Mouse (Mus musculus) layer of hippocampus, adult 11-12 months (tissue): Measurements from ENCODE around the gene Chrna9.

Experiments used
- DNase-seq: peaks from one replicate; pipeline ENCODE4 v3.0.0; 2022; ENCODE audit warnings: low spot score

Gene Chrna9

GRCm38 (mm10) chr5:65934783-65935182 is at the start of gene Chrna9:
Chrna9 (plus strand) TSS chr5:65934921.
- DNase-seq = no peak

GRCm38 (mm10) chr5:65885699-65886443 is 48.9 kb upstream of the Chrna9 start:
- no peak for DNase-seq

- no peak for DNase-seq
These were observed 46.6 kb upstream of the Chrna9 start for GRCm38 (mm10) chr5:65888102-65888501.

GRCm38 (mm10) chr5:65888998-65889397 is 45.7 kb upstream of the Chrna9 start:
- DNase-seq = no peak

- DNase-seq = no peak
These were observed 43.4 kb upstream of the Chrna9 start for GRCm38 (mm10) chr5:65891251-65891826.

GRCm38 (mm10) chr5:65895121-65895692 is 39.5 kb upstream of the Chrna9 start:
- no peak for DNase-seq

- no peak for DNase-seq
These were observed 39.0 kb upstream of the Chrna9 start for GRCm38 (mm10) chr5:65895764-65896163.

- no peak for DNase-seq
These were observed 37.0 kb upstream of the Chrna9 start for GRCm38 (mm10) chr5:65897731-65898130.

GRCm38 (mm10) chr5:65898683-65899082 is 36.0 kb upstream of the Chrna9 start:
- DNase-seq = no peak

GRCm38 (mm10) chr5:65900113-65900512 is 34.6 kb upstream of the Chrna9 start:
- no peak for DNase-seq

- no peak for DNase-seq
These were observed 33.9 kb upstream of the Chrna9 start for GRCm38 (mm10) chr5:65900862-65901265.

GRCm38 (mm10) chr5:65901868-65902418 is 32.8 kb upstream of the Chrna9 start:
- no peak for DNase-seq

- DNase-seq = no peak
These were observed 31.9 kb upstream of the Chrna9 start for GRCm38 (mm10) chr5:65902811-65903210.

GRCm38 (mm10) chr5:65904476-65904875 is 30.2 kb upstream of the Chrna9 start:
- DNase-seq = no peak

GRCm38 (mm10) chr5:65908751-65909150 is 26.0 kb upstream of the Chrna9 start:
- DNase-seq = no peak

GRCm38 (mm10) chr5:65909321-65909720 is 25.4 kb upstream of the Chrna9 start:
- DNase-seq = no peak

- DNase-seq = no peak
These were observed 24.3 kb upstream of the Chrna9 start for GRCm38 (mm10) chr5:65910398-65910797.

- no peak for DNase-seq
These were observed 23.0 kb upstream of the Chrna9 start for GRCm38 (mm10) chr5:65911676-65912075.

GRCm38 (mm10) chr5:65912201-65912600 is 22.5 kb upstream of the Chrna9 start:
- no peak for DNase-seq

GRCm38 (mm10) chr5:65913126-65913525 is 21.6 kb upstream of the Chrna9 start:
- no peak for DNase-seq

- DNase-seq = no peak
These were observed 20.4 kb upstream of the Chrna9 start for GRCm38 (mm10) chr5:65914342-65914741.

GRCm38 (mm10) chr5:65916930-65917329 is 17.8 kb upstream of the Chrna9 start:
- no peak for DNase-seq

GRCm38 (mm10) chr5:65918601-65919000 is 16.1 kb upstream of the Chrna9 start:
- DNase-seq = no peak
